Mouse (Mus musculus) mouse embryonic stem cell (cell line): ENCODE results near the gene Gast.

Source experiments
- in situ Hi-C, 2 experiments: fragments of 300-500 bp; cut with MboI; formaldehyde crosslinking; loops; 1 replicate in 1 of 2; 3 replicates in 1 of 2; pipeline ENCODE4 v1.14.3; 2019 to 2020; ENCODE audit warnings: low sequenced_read_pairs in 2 of 2, low pct_unique_long_range_greater_than_20kb in 1 of 2, mixed read lengths in 1 of 2; ENCODE audit not compliant: unreplicated experiment in 1 of 2

Gene Gast

GRCm38 (mm10) chr11:100382682-100383081 lies 48.5 kb downstream of the Gast start:
- in situ Hi-C loops = no loop called here

GRCm38 (mm10) chr11:100385016-100385415 lies 50.8 kb downstream of the Gast start:
- in situ Hi-C loops = no loop called here

- in situ Hi-C loops = no loop called here
Measured at GRCm38 (mm10) chr11:100386586-100386985, 52.4 kb downstream of the Gast start.
